Mouse (Mus musculus): ENCODE measurements around the gene Gm49366. TPM values are rescaled to one million over a fixed set of nuclear protein-coding genes. Genes with fewer than 3 reads are reported as not detected.
"Not testable (repeated sequence)": the region's sequence is repeated elsewhere in the genome, so short reads cannot be mapped to it uniquely, and the experiment has no call there.

Gm49366 gene
- polyA plus RNA-seq, 1 experiment from 2014 or later = not detected

GRCm38 (mm10) chr12:84071696-84072095 lies 33.0 kb downstream of the Gm49366 start:
- Histone ChIP-seq H3K4me2 (replicated peaks; ENCODE audit: low read depth) (no peak overlapping the region), H3K36me3 (ENCODE audit: control insufficient read depth, insufficient read depth, low read length) (no peaks in the 10 kb centered on the region), H3K9me3 (ENCODE audit: control insufficient read depth, low read length) (no peaks in the 10 kb centered on the region), H3K27ac (replicated peaks) (no peak overlapping the region), H3K4me1 (replicated peaks; ENCODE audit: control insufficient read depth, insufficient read depth) (no peaks in the 10 kb centered on the region), H3K9ac (ENCODE audit: low read length) (no peak overlapping the region), H3K27me3 (ENCODE audit: control insufficient read depth, insufficient read depth, low read length) (no peaks in the 10 kb centered on the region), H3K4me3 (ENCODE audit: low read depth, low read length) (no peak overlapping the region)
- DNase-seq (ENCODE audit: low spot score) (no peak), ATAC-seq (ENCODE audit: low FRiP score, low TSS enrichment) (no peak)
- WGBS = 92% methylated on average over 2 of the region's 2 CpGs
- TF ChIP-seq EP300 (optimal IDR thresholded peaks at IDR 0.05) (no peak), CTCF (IDR thresholded peaks at IDR 0.05; ENCODE audit: low read depth) (no peak)

GRCm38 (mm10) chr12:84077371-84077990 lies 38.7 kb downstream of the Gm49366 start:
- WGBS = 78% methylated on average over 4 of the region's 4 CpGs
- Histone ChIP-seq H3K36me3 (ENCODE audit: control insufficient read depth, insufficient read depth, low read length) (no peaks in the 10 kb centered on the region), H3K27me3 (ENCODE audit: control insufficient read depth, insufficient read depth, low read length) (no peaks in the 10 kb centered on the region), H3K9me3 (ENCODE audit: control insufficient read depth, low read length) (no peaks in the 10 kb centered on the region), H3K4me3 (ENCODE audit: low read depth, low read length) (no peak overlapping the region), H3K9ac (ENCODE audit: low read length) (no peak overlapping the region), H3K27ac (replicated peaks) (no peak overlapping the region), H3K4me2 (replicated peaks; ENCODE audit: low read depth) (no peak overlapping the region), H3K4me1 (replicated peaks; ENCODE audit: control insufficient read depth, insufficient read depth) (no peaks in the 10 kb centered on the region)
- DNase-seq (ENCODE audit: low spot score) = no peak
- TF ChIP-seq EP300 (optimal IDR thresholded peaks at IDR 0.05) (no peak), CTCF (IDR thresholded peaks at IDR 0.05; ENCODE audit: low read depth) (no peak)
- ATAC-seq (ENCODE audit: low FRiP score, low TSS enrichment) = no peak

- DNase-seq (ENCODE audit: low spot score) (peak; percentile 11), ATAC-seq (ENCODE audit: low FRiP score, low TSS enrichment) (no peak)
- H3K4me3 ChIP-seq (ENCODE audit: low read depth, low read length) = no peak overlapping the region
- H3K36me3 ChIP-seq (ENCODE audit: control insufficient read depth, insufficient read depth, low read length) = no peaks in the 10 kb centered on the region
- H3K4me1 ChIP-seq (replicated peaks; ENCODE audit: control insufficient read depth, insufficient read depth) = no peaks in the 10 kb centered on the region
- H3K9ac ChIP-seq (ENCODE audit: low read length) = no peak overlapping the region
- WGBS = 75% methylated on average over 2 of the region's 2 CpGs
- H3K27ac ChIP-seq (replicated peaks) = 0 out of 2 replicates have a peak overlapping the region, but pooled peaks have one; percentile 19
- TF ChIP-seq CTCF (IDR thresholded peaks at IDR 0.05; ENCODE audit: low read depth) (no peak), EP300 (optimal IDR thresholded peaks at IDR 0.05) (no peak)
- 0 out of 2 replicates have a peak, but pooled peaks cover 2% of the 10 kb centered on the region for H3K9me3 ChIP-seq (ENCODE audit: control insufficient read depth, low read length)
- no peak overlapping the region for H3K4me2 ChIP-seq (replicated peaks; ENCODE audit: low read depth)
- no peaks in the 10 kb centered on the region for H3K27me3 ChIP-seq (ENCODE audit: control insufficient read depth, insufficient read depth, low read length)
Measured at GRCm38 (mm10) chr12:84083842-84084241, 45.1 kb downstream of the Gm49366 start.

GRCm38 (mm10) chr12:84084581-84084980 lies 45.8 kb downstream of the Gm49366 start:
- 58% methylated on average over 4 of the region's 4 CpGs for WGBS

GRCm38 (mm10) chr12:84094666-84095065 lies 55.9 kb downstream of the Gm49366 start:
- not testable (repeated sequence) for ATAC-seq (ENCODE audit: low FRiP score, low TSS enrichment); H3K9ac ChIP-seq (ENCODE audit: low read length); H3K27ac ChIP-seq (replicated peaks); H3K4me1 ChIP-seq (replicated peaks; ENCODE audit: control insufficient read depth, insufficient read depth); H3K27me3 ChIP-seq (ENCODE audit: control insufficient read depth, insufficient read depth, low read length); H3K4me2 ChIP-seq (replicated peaks; ENCODE audit: low read depth); H3K36me3 ChIP-seq (ENCODE audit: control insufficient read depth, insufficient read depth, low read length); DNase-seq (ENCODE audit: low spot score); H3K9me3 ChIP-seq (ENCODE audit: control insufficient read depth, low read length); H3K4me3 ChIP-seq (ENCODE audit: low read depth, low read length)
- 89% methylated on average over 5 of the region's 5 CpGs for WGBS

More at GRCm38 (mm10) chr12:84084581-84084980, 45.8 kb downstream of the Gm49366 start:
- no peak overlapping the region for H3K27ac ChIP-seq (replicated peaks)
- no peaks in the 10 kb centered on the region for H3K27me3 ChIP-seq (ENCODE audit: control insufficient read depth, insufficient read depth, low read length)
- no peaks in the 10 kb centered on the region for H3K36me3 ChIP-seq (ENCODE audit: control insufficient read depth, insufficient read depth, low read length)
- no peaks in the 10 kb centered on the region for H3K4me1 ChIP-seq (replicated peaks; ENCODE audit: control insufficient read depth, insufficient read depth)
- H3K9me3 ChIP-seq (ENCODE audit: control insufficient read depth, low read length) = 0 out of 2 replicates have a peak, but pooled peaks cover 2% of the 10 kb centered on the region
- peak; percentile 16 for DNase-seq (ENCODE audit: low spot score)
- H3K4me2 ChIP-seq (replicated peaks; ENCODE audit: low read depth) = no peak overlapping the region
- no peak overlapping the region for H3K9ac ChIP-seq (ENCODE audit: low read length)
- no peak overlapping the region for H3K4me3 ChIP-seq (ENCODE audit: low read depth, low read length)
- TF ChIP-seq EP300 (optimal IDR thresholded peaks at IDR 0.05) (no peak), CTCF (IDR thresholded peaks at IDR 0.05; ENCODE audit: low read depth) (no peak)
- peak; percentile 84 for ATAC-seq (ENCODE audit: low FRiP score, low TSS enrichment)

GRCm38 (mm10) chr12:84099605-84100004 lies 60.9 kb downstream of the Gm49366 start:
- no peaks in the 10 kb centered on the region for H3K9me3 ChIP-seq (ENCODE audit: control insufficient read depth, low read length)
- no peaks in the 10 kb centered on the region for H3K36me3 ChIP-seq (ENCODE audit: control insufficient read depth, insufficient read depth, low read length)
- no peak for TF ChIP-seq EP300 (optimal IDR thresholded peaks at IDR 0.05)
- TF ChIP-seq CTCF (IDR thresholded peaks at IDR 0.05; ENCODE audit: low read depth) = no peak
- no peak for DNase-seq (ENCODE audit: low spot score)
- H3K27me3 ChIP-seq (ENCODE audit: control insufficient read depth, insufficient read depth, low read length) = no peaks in the 10 kb centered on the region
- H3K4me2 ChIP-seq (replicated peaks; ENCODE audit: low read depth) = no peak overlapping the region
- no peak overlapping the region for H3K27ac ChIP-seq (replicated peaks)
- no peak for ATAC-seq (ENCODE audit: low FRiP score, low TSS enrichment)
- H3K4me1 ChIP-seq (replicated peaks; ENCODE audit: control insufficient read depth, insufficient read depth) = no peaks in the 10 kb centered on the region
- no peak overlapping the region for H3K4me3 ChIP-seq (ENCODE audit: low read depth, low read length)
- 88% methylated on average over 2 of the region's 2 CpGs for WGBS
- H3K9ac ChIP-seq (ENCODE audit: low read length) = no peak overlapping the region
